Mouse (Mus musculus): ENCODE results near the gene Fahd1. TPM values are rescaled to one million over a fixed set of nuclear protein-coding genes. Genes with fewer than 3 reads are reported as not detected.

The Fahd1 gene
- polyA plus RNA-seq, 1 experiment = 7.8 TPM

- TF ChIP-seq CTCF (IDR thresholded peaks at IDR 0.05; ENCODE audit: borderline replicate concordance, control insufficient read depth, extremely low read depth, insufficient read depth, low read length, poor library complexity) = no peak
- no peak for TF ChIP-seq POLR2A (IDR thresholded peaks at IDR 0.05; ENCODE audit: control insufficient read depth, extremely low read depth, insufficient read depth, low read length, poor library complexity)
- no peak overlapping the region for H3K27ac ChIP-seq (ENCODE audit: control insufficient read depth, insufficient read depth, low read length)
- no peaks in the 10 kb centered on the region for H3K36me3 ChIP-seq (ENCODE audit: control insufficient read depth, insufficient read depth, low read length)
- no peaks in the 10 kb centered on the region for H3K4me1 ChIP-seq (replicated peaks; ENCODE audit: control insufficient read depth, insufficient read depth, low read length)
- H3K27me3 ChIP-seq (ENCODE audit: control insufficient read depth, insufficient read depth, low read length) = no peaks in the 10 kb centered on the region
- H3K4me3 ChIP-seq (ENCODE audit: control insufficient read depth, insufficient read depth, low read length) = no peak overlapping the region
- 46% methylated on average over 5 of the region's 5 CpGs for WGBS
- no peak for DNase-seq
Measured at GRCm38 (mm10) chr17:24840341-24840740, 9.8 kb downstream of the Fahd1 start.

- H3K27ac ChIP-seq (ENCODE audit: control insufficient read depth, insufficient read depth, low read length) = no peak within 1 kb of the TSS
- H3K27me3 ChIP-seq (ENCODE audit: control insufficient read depth, insufficient read depth, low read length) = no peaks in the 10 kb centered on the region
- no peaks in the 10 kb centered on the region for H3K4me1 ChIP-seq (replicated peaks; ENCODE audit: control insufficient read depth, insufficient read depth, low read length)
- 83% methylated on average over 8 of the region's 8 CpGs for WGBS
- H3K4me3 ChIP-seq (ENCODE audit: control insufficient read depth, insufficient read depth, low read length) = no peak within 1 kb of the TSS
- H3K36me3 ChIP-seq (ENCODE audit: control insufficient read depth, insufficient read depth, low read length) = no peaks in the 10 kb centered on the region
- DNase-seq = no peak
- TF ChIP-seq POLR2A (IDR thresholded peaks at IDR 0.05; ENCODE audit: control insufficient read depth, extremely low read depth, insufficient read depth, low read length, poor library complexity) (no peak), CTCF (IDR thresholded peaks at IDR 0.05; ENCODE audit: borderline replicate concordance, control insufficient read depth, extremely low read depth, insufficient read depth, low read length, poor library complexity) (no peak)
Measured at GRCm38 (mm10) chr17:24839842-24840241, 10.3 kb downstream of the Fahd1 start, which contains the start of gene Hagh. Gene Hagh (plus strand): TSS chr17:24840143.

- no peak for DNase-seq
- Histone ChIP-seq H3K4me1 (replicated peaks; ENCODE audit: control insufficient read depth, insufficient read depth, low read length) (no peaks in the 10 kb centered on the region), H3K27me3 (ENCODE audit: control insufficient read depth, insufficient read depth, low read length) (no peaks in the 10 kb centered on the region), H3K27ac (ENCODE audit: control insufficient read depth, insufficient read depth, low read length) (no peak overlapping the region), H3K36me3 (ENCODE audit: control insufficient read depth, insufficient read depth, low read length) (no peaks in the 10 kb centered on the region), H3K4me3 (ENCODE audit: control insufficient read depth, insufficient read depth, low read length) (no peak overlapping the region)
- TF ChIP-seq POLR2A (IDR thresholded peaks at IDR 0.05; ENCODE audit: control insufficient read depth, extremely low read depth, insufficient read depth, low read length, poor library complexity) (no peak), CTCF (IDR thresholded peaks at IDR 0.05; ENCODE audit: borderline replicate concordance, control insufficient read depth, extremely low read depth, insufficient read depth, low read length, poor library complexity) (no peak)
- WGBS = 60% methylated on average over 3 of the region's 3 CpGs
Measured at GRCm38 (mm10) chr17:24821351-24822280, 28.5 kb downstream of the Fahd1 start.

GRCm38 (mm10) chr17:24819469-24819868, 30.7 kb downstream of the Fahd1 start:
- H3K27me3 ChIP-seq (ENCODE audit: control insufficient read depth, insufficient read depth, low read length) = no peaks in the 10 kb centered on the region
- 84% methylated on average over 2 of the region's 2 CpGs for WGBS
- TF ChIP-seq CTCF (IDR thresholded peaks at IDR 0.05; ENCODE audit: borderline replicate concordance, control insufficient read depth, extremely low read depth, insufficient read depth, low read length, poor library complexity) = no peak
- TF ChIP-seq POLR2A (IDR thresholded peaks at IDR 0.05; ENCODE audit: control insufficient read depth, extremely low read depth, insufficient read depth, low read length, poor library complexity) = no peak
- no peak overlapping the region for H3K4me3 ChIP-seq (ENCODE audit: control insufficient read depth, insufficient read depth, low read length)
- no peaks in the 10 kb centered on the region for H3K4me1 ChIP-seq (replicated peaks; ENCODE audit: control insufficient read depth, insufficient read depth, low read length)
- H3K36me3 ChIP-seq (ENCODE audit: control insufficient read depth, insufficient read depth, low read length) = no peaks in the 10 kb centered on the region
- no peak for DNase-seq
- no peak overlapping the region for H3K27ac ChIP-seq (ENCODE audit: control insufficient read depth, insufficient read depth, low read length)

GRCm38 (mm10) chr17:24818172-24818571, 32.0 kb downstream of the Fahd1 start:
- DNase-seq = no peak
- TF ChIP-seq CTCF (IDR thresholded peaks at IDR 0.05; ENCODE audit: borderline replicate concordance, control insufficient read depth, extremely low read depth, insufficient read depth, low read length, poor library complexity) (no peak), POLR2A (IDR thresholded peaks at IDR 0.05; ENCODE audit: control insufficient read depth, extremely low read depth, insufficient read depth, low read length, poor library complexity) (no peak)
- Histone ChIP-seq H3K27ac (ENCODE audit: control insufficient read depth, insufficient read depth, low read length) (no peak overlapping the region), H3K27me3 (ENCODE audit: control insufficient read depth, insufficient read depth, low read length) (no peaks in the 10 kb centered on the region), H3K4me3 (ENCODE audit: control insufficient read depth, insufficient read depth, low read length) (no peak overlapping the region), H3K36me3 (ENCODE audit: control insufficient read depth, insufficient read depth, low read length) (no peaks in the 10 kb centered on the region), H3K4me1 (replicated peaks; ENCODE audit: control insufficient read depth, insufficient read depth, low read length) (no peaks in the 10 kb centered on the region)
- WGBS = 75% methylated on average over 6 of the region's 6 CpGs

- H3K4me1 ChIP-seq (replicated peaks; ENCODE audit: control insufficient read depth, insufficient read depth, low read length) = no peaks in the 10 kb centered on the region
- H3K36me3 ChIP-seq (ENCODE audit: control insufficient read depth, insufficient read depth, low read length) = no peaks in the 10 kb centered on the region
- 39% methylated on average over 1 of the region's 1 CpGs for WGBS
- H3K27me3 ChIP-seq (ENCODE audit: control insufficient read depth, insufficient read depth, low read length) = no peaks in the 10 kb centered on the region
- H3K4me3 ChIP-seq (ENCODE audit: control insufficient read depth, insufficient read depth, low read length) = no peak overlapping the region
- no peak for DNase-seq
- TF ChIP-seq CTCF (IDR thresholded peaks at IDR 0.05; ENCODE audit: borderline replicate concordance, control insufficient read depth, extremely low read depth, insufficient read depth, low read length, poor library complexity) (no peak), POLR2A (IDR thresholded peaks at IDR 0.05; ENCODE audit: control insufficient read depth, extremely low read depth, insufficient read depth, low read length, poor library complexity) (no peak)
- no peak overlapping the region for H3K27ac ChIP-seq (ENCODE audit: control insufficient read depth, insufficient read depth, low read length)
Measured at GRCm38 (mm10) chr17:24817503-24817902, 32.7 kb downstream of the Fahd1 start.
